Mouse (Mus musculus) lung, embryonic 16.5 days (tissue): ENCODE results near the gene Slc5a10. TPM values are rescaled to one million over a fixed set of nuclear protein-coding genes. Genes with fewer than 3 reads are reported as not detected.

Source experiments
- ATAC-seq: fragments of 200-750 bp; cut with Nextera tagmentation; 2 replicates; pipeline ENCODE4 v1.8.0; 2017; ENCODE audit warnings: low read depth, mild to moderate bottlenecking, moderate library complexity
- H3K27ac ChIP-seq: fragments of 300-500 bp; sonication (generic); 2 replicates; pipeline ENCODE4 v1.5.1; 2014; ENCODE audit warnings: mild to moderate bottlenecking, control low read depth, low read length
- H3K27me3 ChIP-seq: fragments of 300-500 bp; sonication (generic); 2 replicates; pipeline ENCODE4 v1.6.1; 2014; ENCODE audit warnings: low read depth, low read length, mixed read lengths; ENCODE audit not compliant: control insufficient read depth, insufficient read depth
- H3K36me3 ChIP-seq: fragments of 300-500 bp; sonication (generic); 2 replicates; pipeline ENCODE4 v1.6.1; 2014; ENCODE audit warnings: low read length; ENCODE audit not compliant: control insufficient read depth, insufficient read depth
- H3K4me1 ChIP-seq: fragments of 300-500 bp; sonication (generic); replicated peaks from 2 replicates; pipeline ENCODE4 v1.6.1; 2014; ENCODE audit warnings: low read length, mixed read lengths; ENCODE audit not compliant: control insufficient read depth, insufficient read depth
- H3K4me2 ChIP-seq: fragments of 300-500 bp; sonication (generic); 2 replicates; pipeline ENCODE4 v1.6.1; 2014; ENCODE audit warnings: low read depth, low read length, control low read depth
- H3K4me3 ChIP-seq: fragments of 300-500 bp; sonication (generic); 2 replicates; pipeline ENCODE4 v1.5.1; 2014; ENCODE audit warnings: mild to moderate bottlenecking, low read length, control low read depth
- H3K9ac ChIP-seq: fragments of 300-500 bp; sonication (generic); 2 replicates; pipeline ENCODE4 v1.6.1; 2014; ENCODE audit warnings: low read length, control low read depth
- H3K9me3 ChIP-seq: fragments of 300-500 bp; sonication (generic); 2 replicates; pipeline ENCODE4 v1.6.1; 2016; ENCODE audit warnings: low read length; ENCODE audit not compliant: control insufficient read depth
- WGBS: fragments of 180-500 bp; shearing (Covaris S2); extraction: QIAGEN DNeasy Blood & Tissue Kit; methylation state at CpG from one replicate; pipeline ENCODE4 v1.1.7; 2014; 5-methylcytosine and 5-hydroxymethylcytosine counted together
- polyA plus RNA-seq: library from polyadenylated mRNA; unstranded; fragments of >200 nt; fragmentation: Nextera tagmentation; extraction: Ambion mirVana; gene quantifications from 2 replicates; pipeline ENCODE4 v1.2.1, GENCODE M21; 2015

The Slc5a10 gene
- polyA plus RNA-seq, 1 experiment from 2014 or later = 0.08 TPM

GRCm38 (mm10) chr11:61740500-61740899 lies 19.9 kb upstream of the Slc5a10 start:
- Histone ChIP-seq H3K9me3 (no peaks in the 10 kb centered on the region), H3K27me3 (no peaks in the 10 kb centered on the region), H3K4me1 (no peaks in the 10 kb centered on the region), H3K9ac (no peak overlapping the region), H3K27ac (no peak overlapping the region), H3K36me3 (peaks cover 43% of the 10 kb centered on the region), H3K4me3 (no peak overlapping the region), H3K4me2 (no peak overlapping the region)
- ATAC-seq = no peak
- WGBS = 93% methylated on average over 1 of the region's 1 CpGs

DNA sequence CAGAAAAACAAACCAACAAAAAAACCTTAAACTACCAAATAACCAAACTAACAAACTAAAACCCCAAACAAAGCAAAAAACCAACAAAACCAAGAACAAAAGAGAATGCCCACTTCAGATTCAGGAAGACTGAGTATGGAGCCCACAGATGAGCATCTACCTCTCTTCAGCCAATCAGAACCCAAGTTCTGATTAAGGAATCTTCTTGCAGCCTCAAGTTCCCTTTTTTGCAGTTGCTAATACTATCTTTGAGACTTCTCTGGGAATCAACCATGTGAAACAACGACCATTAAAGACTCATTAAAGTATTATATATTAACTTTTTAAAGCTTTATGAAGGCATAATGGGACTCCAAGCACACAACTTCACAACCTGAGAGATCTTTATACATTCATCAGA lies 16.7 kb upstream of the Slc5a10 start:
- 88% methylated on average over 1 of the region's 1 CpGs for WGBS
- peaks cover 42% of the 10 kb centered on the region for H3K36me3 ChIP-seq
- H3K27ac ChIP-seq = no peak overlapping the region
- no peak overlapping the region for H3K9ac ChIP-seq
- H3K9me3 ChIP-seq = no peaks in the 10 kb centered on the region
- ATAC-seq = no peak
- no peaks in the 10 kb centered on the region for H3K27me3 ChIP-seq
- no peaks in the 10 kb centered on the region for H3K4me1 ChIP-seq
- H3K4me3 ChIP-seq = no peak overlapping the region
- H3K4me2 ChIP-seq = no peak overlapping the region

DNA sequence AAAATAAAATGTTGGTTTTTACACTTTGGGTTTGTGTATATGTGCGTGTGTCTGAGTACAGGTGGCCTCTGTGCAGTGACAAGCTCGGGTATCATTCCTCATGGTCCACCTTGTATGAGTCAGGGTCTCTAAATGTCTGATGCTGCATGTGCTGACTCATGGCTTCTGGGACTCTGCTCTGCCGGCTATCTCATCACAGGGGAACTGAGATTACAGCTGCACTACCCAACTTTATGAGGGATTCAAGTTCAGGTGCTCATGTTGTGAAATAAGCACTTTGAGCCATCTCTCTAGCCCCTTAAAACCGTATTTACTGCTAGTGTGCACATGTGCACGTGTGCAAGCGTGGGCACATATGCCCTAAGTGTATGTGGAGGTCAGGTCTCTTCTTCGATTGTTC lies 12.0 kb upstream of the Slc5a10 start:
- peaks cover 16% of the 10 kb centered on the region for H3K36me3 ChIP-seq
- no peak overlapping the region for H3K9ac ChIP-seq
- H3K27me3 ChIP-seq = no peaks in the 10 kb centered on the region

GRCm38 (mm10) chr11:61728037-61728436 lies 7.4 kb upstream of the Slc5a10 start:
- Histone ChIP-seq H3K27me3 (no peaks in the 10 kb centered on the region), H3K4me1 (no peaks in the 10 kb centered on the region), H3K4me3 (no peak overlapping the region), H3K27ac (no peak overlapping the region), H3K36me3 (peaks cover 3% of the 10 kb centered on the region; the same call in 1 of the 2 replicates), H3K9me3 (no peaks in the 10 kb centered on the region), H3K4me2 (no peak overlapping the region), H3K9ac (no peak overlapping the region)
- WGBS = 49% methylated on average over 2 of the region's 2 CpGs
- peak; percentile 26; the same call in 1 of the 2 replicates for ATAC-seq

More for the DNA sequence above, 12.0 kb upstream of the Slc5a10 start:
- no peak for ATAC-seq
- Histone ChIP-seq H3K27ac (no peak overlapping the region), H3K4me3 (no peak overlapping the region), H3K4me1 (no peaks in the 10 kb centered on the region), H3K4me2 (no peak overlapping the region), H3K9me3 (no peaks in the 10 kb centered on the region)
- 84% methylated on average over 7 of the region's 7 CpGs for WGBS

DNA sequence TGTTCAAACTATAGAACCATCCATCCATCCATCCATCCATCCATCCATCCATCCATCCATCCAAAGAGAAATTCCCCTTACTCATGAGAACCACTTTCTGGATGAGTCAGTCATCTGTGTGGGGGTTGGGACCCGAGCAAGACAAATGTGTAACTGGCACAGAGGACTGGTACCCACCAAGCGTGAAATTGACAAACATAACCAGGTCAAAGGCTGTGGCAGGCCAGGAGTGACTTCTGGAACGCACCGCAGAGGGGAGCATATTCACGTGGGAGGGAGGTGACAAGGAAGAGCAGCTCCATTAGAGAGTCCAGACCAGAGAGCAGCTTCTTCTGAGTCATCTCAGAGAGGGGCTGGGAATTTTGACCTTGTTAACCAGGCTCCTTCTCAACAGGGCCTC lies 1.5 kb upstream of the Slc5a10 start:
- no peaks in the 10 kb centered on the region for H3K36me3 ChIP-seq
- H3K4me2 ChIP-seq = no peak overlapping the region
- no peaks in the 10 kb centered on the region for H3K4me1 ChIP-seq
- ATAC-seq = no peak
- no peak overlapping the region for H3K27ac ChIP-seq
- 64% methylated on average over 5 of the region's 5 CpGs for WGBS
- no peak overlapping the region for H3K4me3 ChIP-seq
- H3K9ac ChIP-seq = no peak overlapping the region
- H3K9me3 ChIP-seq = no peaks in the 10 kb centered on the region
- no peaks in the 10 kb centered on the region for H3K27me3 ChIP-seq

GRCm38 (mm10) chr11:61719826-61720225 lies 800 bp downstream of the Slc5a10 start:
- H3K9ac ChIP-seq = no peak overlapping the region
- no peaks in the 10 kb centered on the region for H3K27me3 ChIP-seq
- 70% methylated on average over 8 of the region's 8 CpGs for WGBS
- no peaks in the 10 kb centered on the region for H3K4me1 ChIP-seq
- H3K4me3 ChIP-seq = no peak overlapping the region
- H3K4me2 ChIP-seq = no peak overlapping the region
- no peak overlapping the region for H3K27ac ChIP-seq
- H3K36me3 ChIP-seq = no peaks in the 10 kb centered on the region
- ATAC-seq = no peak
- no peaks in the 10 kb centered on the region for H3K9me3 ChIP-seq

DNA sequence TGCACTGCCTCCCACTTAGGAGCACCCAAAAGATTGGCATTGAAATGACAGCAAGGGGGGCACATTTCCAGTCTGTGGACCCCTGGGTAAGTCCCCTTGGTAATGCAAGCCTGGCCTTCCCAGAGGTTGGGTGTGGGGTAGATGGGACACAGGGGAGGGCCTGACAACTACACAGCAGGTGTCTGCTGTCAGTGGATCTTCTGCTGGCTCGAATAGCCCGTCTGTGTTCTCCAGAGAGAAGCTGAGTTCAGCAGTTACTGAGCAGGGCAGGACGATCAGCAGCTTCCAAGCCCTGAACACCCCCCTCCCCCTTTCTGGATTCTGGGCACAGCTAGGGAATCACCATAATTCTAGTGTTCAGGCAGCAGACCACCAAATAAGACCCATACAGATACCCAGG lies 1.2 kb downstream of the Slc5a10 start:
- H3K9me3 ChIP-seq = no peaks in the 10 kb centered on the region
- H3K4me3 ChIP-seq = no peak overlapping the region
- 35% methylated on average over 3 of the region's 3 CpGs for WGBS
- H3K36me3 ChIP-seq = no peaks in the 10 kb centered on the region
- no peak overlapping the region for H3K27ac ChIP-seq
- no peak for ATAC-seq
- H3K9ac ChIP-seq = no peak overlapping the region
- H3K4me2 ChIP-seq = no peak overlapping the region
- no peaks in the 10 kb centered on the region for H3K4me1 ChIP-seq
- H3K27me3 ChIP-seq = no peaks in the 10 kb centered on the region

- 59% methylated on average over 5 of the region's 5 CpGs for WGBS
- H3K9ac ChIP-seq = no peak overlapping the region
- no peaks in the 10 kb centered on the region for H3K4me1 ChIP-seq
- no peaks in the 10 kb centered on the region for H3K36me3 ChIP-seq
- H3K9me3 ChIP-seq = no peaks in the 10 kb centered on the region
- no peaks in the 10 kb centered on the region for H3K27me3 ChIP-seq
- H3K4me3 ChIP-seq = no peak overlapping the region
- no peak overlapping the region for H3K4me2 ChIP-seq
- ATAC-seq = no peak
- no peak overlapping the region for H3K27ac ChIP-seq
Measured at GRCm38 (mm10) chr11:61717990-61718389, 2.6 kb downstream of the Slc5a10 start.

DNA sequence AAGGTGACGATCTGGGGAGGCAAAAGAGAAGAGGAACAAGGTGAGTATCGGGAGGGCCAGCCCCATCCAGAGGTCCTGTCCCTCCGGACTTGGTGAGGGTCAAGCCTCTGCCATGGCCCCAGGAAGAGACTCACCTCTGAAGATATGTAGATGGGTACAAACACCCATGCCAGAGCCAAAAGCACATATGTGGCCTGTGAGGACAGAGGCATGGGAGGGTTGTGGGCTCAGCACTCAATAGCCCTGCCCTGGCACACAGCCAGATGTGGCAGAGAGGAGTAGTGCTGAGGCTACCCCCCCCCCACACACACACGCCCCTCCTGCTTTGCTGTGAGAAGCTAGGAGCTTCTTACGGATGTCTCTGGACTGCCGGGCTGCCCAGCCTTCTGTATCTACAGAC lies 5.5 kb downstream of the Slc5a10 start:
- H3K4me3 ChIP-seq = no peak overlapping the region
- no peaks in the 10 kb centered on the region for H3K9me3 ChIP-seq
- no peaks in the 10 kb centered on the region for H3K27me3 ChIP-seq
- no peak overlapping the region for H3K9ac ChIP-seq
- no peak overlapping the region for H3K4me2 ChIP-seq
- no peak overlapping the region for H3K27ac ChIP-seq
- H3K4me1 ChIP-seq = no peaks in the 10 kb centered on the region
- 56% methylated on average over 6 of the region's 6 CpGs for WGBS
- no peaks in the 10 kb centered on the region for H3K36me3 ChIP-seq
- no peak; the same call in 1 of the 2 replicates for ATAC-seq
